Mouse (Mus musculus) intestine, postnatal 0 days (tissue): ENCODE measurements at regions not wholly inside any gene's neighbourhood (a gene's known extent, or its start where the extent isn't known, plus 50 kb on each side); places are given as distances from the start of the nearest gene placed in this dataset.
A peak's percentile ranks its signal among the peaks of the same experiment; 100 is the strongest.

Experiments used
- ATAC-seq: fragments of 200-750 bp; cut with Nextera tagmentation; 2 replicates; pipeline ENCODE4 v1.8.0; 2017; ENCODE audit warnings: mild to moderate bottlenecking, moderate TSS enrichment, moderate library complexity
- H3K27ac ChIP-seq: fragments of 300-500 bp; sonication (generic); 2 replicates; pipeline ENCODE4 v1.5.1; 2014; ENCODE audit warnings: mild to moderate bottlenecking, low read depth, low read length, moderate library complexity
- H3K27me3 ChIP-seq: fragments of 300-500 bp; sonication (generic); replicated peaks from 2 replicates; pipeline ENCODE4 v1.6.1; 2014; ENCODE audit warnings: low read length, mixed read lengths; ENCODE audit not compliant: control insufficient read depth, insufficient read depth
- H3K36me3 ChIP-seq: fragments of 300-500 bp; sonication (generic); 2 replicates; pipeline ENCODE4 v1.6.1; 2014; ENCODE audit warnings: mild to moderate bottlenecking, moderate library complexity; ENCODE audit not compliant: control insufficient read depth, insufficient read depth
- H3K4me1 ChIP-seq: fragments of 300-500 bp; sonication (generic); replicated peaks from 2 replicates; pipeline ENCODE4 v1.6.1; 2014; ENCODE audit warnings: antibody characterized with exemption, low read length, mixed read lengths; ENCODE audit not compliant: control insufficient read depth, insufficient read depth
- H3K4me2 ChIP-seq: fragments of 300-500 bp; sonication (generic); replicated peaks from 2 replicates; pipeline ENCODE4 v1.6.1; 2014; ENCODE audit warnings: low read depth, mild to moderate bottlenecking, moderate library complexity
- H3K4me3 ChIP-seq: fragments of 300-500 bp; sonication (generic); 2 replicates; pipeline ENCODE4 v1.5.1; 2014; ENCODE audit warnings: low read depth, low read length
- H3K9ac ChIP-seq: fragments of 300-500 bp; sonication (generic); 2 replicates; pipeline ENCODE4 v1.6.1; 2014; ENCODE audit warnings: mild to moderate bottlenecking, low read depth, low read length
- H3K9me3 ChIP-seq: fragments of 300-500 bp; sonication (generic); 2 replicates; pipeline ENCODE4 v1.6.1; 2016; ENCODE audit warnings: mixed run types; ENCODE audit not compliant: control insufficient read depth
- CTCF ChIP-seq: sonication (generic); IDR thresholded peaks from 2 replicates; pipeline ENCODE4 v1.5.1; 2016; ENCODE audit warnings: low read depth, mild to moderate bottlenecking, control low read depth, antibody characterized with exemption, moderate library complexity
- WGBS: fragments of 180-500 bp; shearing (Covaris S2); extraction: QIAGEN DNeasy Blood & Tissue Kit; methylation state at CpG from one replicate; pipeline ENCODE4 v1.1.7; 2014; 5-methylcytosine and 5-hydroxymethylcytosine counted together

GRCm38 (mm10) chr5:74920939-74921338, 123.6 kb downstream of the Chic2 start:
- Histone ChIP-seq H3K9ac (no peak overlapping the region), H3K27ac (no peak overlapping the region), H3K9me3 (no peaks in the 10 kb centered on the region), H3K4me1 (no peaks in the 10 kb centered on the region; the same call in 1 of the 2 replicates), H3K4me2 (no peak overlapping the region), H3K36me3 (no peaks in the 10 kb centered on the region), H3K27me3 (no peaks in the 10 kb centered on the region), H3K4me3 (no peak overlapping the region)
- ATAC-seq: no peak
- 6% methylated on average over 2 of the region's 2 CpGs for WGBS
- no peak for TF ChIP-seq CTCF

GRCm38 (mm10) chr5:74920490-74920889, 124.1 kb downstream of the Chic2 start:
- no peak overlapping the region for H3K4me2 ChIP-seq
- H3K9ac ChIP-seq: no peak overlapping the region
- H3K27ac ChIP-seq: no peak overlapping the region
- H3K36me3 ChIP-seq: no peaks in the 10 kb centered on the region
- WGBS: 51% methylated on average over 5 of the region's 5 CpGs
- no peak for TF ChIP-seq CTCF
- H3K9me3 ChIP-seq: no peaks in the 10 kb centered on the region
- ATAC-seq: no peak
- H3K4me3 ChIP-seq: no peak overlapping the region
- H3K4me1 ChIP-seq: no peaks in the 10 kb centered on the region; the same call in 1 of the 2 replicates
- H3K27me3 ChIP-seq: no peaks in the 10 kb centered on the region

DNA sequence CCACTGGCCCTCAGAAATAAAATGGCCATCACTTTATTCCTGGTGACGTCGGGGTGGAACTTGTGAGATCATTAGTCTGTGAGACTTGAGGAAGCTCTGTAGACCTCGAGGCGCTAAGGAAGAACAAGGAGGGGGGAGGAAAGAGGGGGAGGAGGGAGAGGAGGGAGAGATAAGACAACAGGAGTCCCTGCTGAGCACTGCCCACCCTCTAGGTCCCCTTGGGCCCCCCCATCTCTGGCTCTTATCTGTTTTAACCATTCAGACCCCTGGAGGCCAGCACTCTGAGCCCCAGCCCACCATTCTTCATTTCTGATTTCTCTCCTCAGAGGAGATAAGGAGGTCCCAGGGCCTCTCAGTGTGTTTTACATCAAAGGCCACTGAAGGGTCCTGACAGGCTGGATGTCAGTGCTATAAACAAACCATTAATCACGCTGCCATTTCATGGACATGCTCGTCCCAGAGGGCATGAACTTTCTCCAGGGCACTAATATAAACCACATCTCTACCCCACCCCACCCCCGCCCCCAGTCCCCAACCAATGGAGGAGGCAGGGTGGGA, 139.0 kb downstream of the Chic2 start:
- no peaks in the 10 kb centered on the region for H3K27me3 ChIP-seq
- H3K4me1 ChIP-seq: no peaks in the 10 kb centered on the region
- WGBS: 13% methylated on average over 7 of the region's 7 CpGs
- no peak overlapping the region for H3K4me2 ChIP-seq
- ATAC-seq: no peak
- H3K4me3 ChIP-seq: no peak overlapping the region
- H3K36me3 ChIP-seq: no peaks in the 10 kb centered on the region
- H3K9ac ChIP-seq: no peak overlapping the region
- H3K27ac ChIP-seq: no peak overlapping the region
- no peak for TF ChIP-seq CTCF
- no peaks in the 10 kb centered on the region for H3K9me3 ChIP-seq

DNA sequence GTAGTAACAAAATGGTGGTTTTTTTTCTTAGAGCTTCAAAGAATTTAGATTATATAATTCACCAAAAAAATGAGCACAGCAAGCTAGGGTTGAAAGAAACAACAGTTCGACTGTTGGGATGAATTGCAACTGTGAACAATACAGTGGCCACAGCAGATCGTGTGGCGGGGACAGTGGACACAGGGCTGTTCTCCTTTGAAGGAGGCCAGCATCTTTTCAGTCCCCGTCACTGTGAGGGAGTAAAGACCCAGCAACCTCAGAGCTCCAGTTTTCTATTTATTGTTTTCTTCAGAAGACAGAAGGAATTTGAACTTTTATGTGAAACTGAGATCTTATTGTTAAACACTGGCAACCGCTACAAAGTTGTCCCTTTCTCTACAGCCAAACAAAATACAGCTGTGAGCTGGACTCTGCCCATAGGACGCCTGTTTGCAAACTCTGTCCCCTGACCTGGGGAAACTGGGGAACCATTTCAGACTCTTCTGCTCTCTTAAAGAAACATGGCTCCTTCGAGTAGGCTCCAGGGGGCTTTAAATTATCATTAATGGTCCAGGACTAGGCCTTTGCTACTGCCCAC, 139.6 kb downstream of the Chic2 start:
- no peaks in the 10 kb centered on the region for H3K9me3 ChIP-seq
- H3K9ac ChIP-seq: no peak overlapping the region
- ATAC-seq: no peak
- 48% methylated on average over 7 of the region's 7 CpGs for WGBS
- TF ChIP-seq CTCF: no peak
- H3K27ac ChIP-seq: no peak overlapping the region
- no peaks in the 10 kb centered on the region for H3K27me3 ChIP-seq
- no peaks in the 10 kb centered on the region for H3K36me3 ChIP-seq
- no peak overlapping the region for H3K4me3 ChIP-seq
- no peaks in the 10 kb centered on the region for H3K4me1 ChIP-seq
- no peak overlapping the region for H3K4me2 ChIP-seq

DNA sequence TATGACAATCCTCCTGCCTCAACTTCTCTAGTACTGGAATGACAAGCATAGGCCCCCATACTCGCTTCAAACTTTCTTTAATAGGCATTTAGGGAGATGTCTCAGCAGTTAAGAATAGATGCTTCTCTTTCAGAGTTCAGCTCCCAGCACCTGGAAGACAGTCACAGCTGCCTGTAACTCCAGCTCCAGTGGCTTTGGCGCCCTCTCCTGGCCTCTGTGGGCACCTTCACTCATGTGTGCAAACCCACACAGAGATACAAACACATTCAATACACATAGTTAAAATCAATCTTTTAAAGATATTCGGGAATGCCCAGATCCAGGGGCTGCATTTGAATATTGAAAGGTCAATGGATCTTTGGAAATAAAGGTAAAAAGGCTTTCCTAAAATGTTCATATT, 140.2 kb downstream of the Chic2 start:
- H3K27ac ChIP-seq: no peak overlapping the region

DNA sequence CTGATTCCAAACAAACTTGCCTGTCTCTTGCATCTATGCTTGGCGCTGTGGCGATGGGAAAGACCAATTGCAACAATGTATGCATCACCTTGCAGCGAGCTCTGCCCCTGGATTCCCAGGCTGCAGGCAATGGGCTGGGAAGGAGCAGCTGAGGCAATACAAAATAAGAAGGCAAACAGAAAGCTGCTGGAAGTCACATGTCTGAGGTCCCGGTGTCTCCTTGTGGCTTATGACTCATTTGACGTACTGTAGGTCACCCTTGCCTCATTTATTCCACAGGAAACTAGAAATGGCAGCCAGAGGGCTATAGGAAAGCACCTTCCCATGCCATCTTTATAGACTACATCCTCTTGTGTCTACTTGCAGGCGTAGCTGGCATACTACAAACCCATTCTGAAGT, 140.9 kb downstream of the Chic2 start:
- WGBS: 82% methylated on average over 6 of the region's 6 CpGs
- no peak for ATAC-seq
- H3K4me3 ChIP-seq: no peak overlapping the region
- H3K4me2 ChIP-seq: no peak overlapping the region
- H3K27me3 ChIP-seq: no peaks in the 10 kb centered on the region
- no peaks in the 10 kb centered on the region for H3K9me3 ChIP-seq
- H3K4me1 ChIP-seq: no peaks in the 10 kb centered on the region
- no peak overlapping the region for H3K9ac ChIP-seq
- no peaks in the 10 kb centered on the region for H3K36me3 ChIP-seq
- no peak overlapping the region for H3K27ac ChIP-seq
- no peak for TF ChIP-seq CTCF

More for the DNA sequence above, 140.2 kb downstream of the Chic2 start:
- ATAC-seq: no peak
- H3K4me1 ChIP-seq: no peaks in the 10 kb centered on the region
- H3K9me3 ChIP-seq: no peaks in the 10 kb centered on the region
- H3K36me3 ChIP-seq: no peaks in the 10 kb centered on the region
- peak; percentile 58 for TF ChIP-seq CTCF
- H3K9ac ChIP-seq: no peak overlapping the region
- no peak overlapping the region for H3K4me3 ChIP-seq
- WGBS: 80% methylated on average over 3 of the region's 3 CpGs
- no peak overlapping the region for H3K4me2 ChIP-seq
- H3K27me3 ChIP-seq: no peaks in the 10 kb centered on the region
